Mouse (Mus musculus) bone marrow, adult 2 months (tissue): ENCODE measurements around the gene Mgat5. TPM values are rescaled to one million over a fixed set of nuclear protein-coding genes. Genes with fewer than 3 reads are reported as not detected.
A peak's percentile ranks its signal among the peaks of the same experiment; 100 is the strongest.

Source experiments
- H3K27ac ChIP-seq: fragments of 200-500 bp; 2 replicates; pipeline ENCODE4 v1.5.1; 2012; ENCODE audit warnings: low read depth, mild to moderate bottlenecking, control low read depth, inconsistent platforms, low read length; ENCODE audit not compliant: control insufficient read depth, poor library complexity, insufficient read depth
- H3K4me1 ChIP-seq: fragments of 200-500 bp; 2 replicates; pipeline ENCODE4 v1.6.1; 2011; ENCODE audit warnings: low read length; ENCODE audit not compliant: control insufficient read depth, insufficient read depth
- H3K4me3 ChIP-seq: fragments of 200-500 bp; replicated peaks from 2 replicates; pipeline ENCODE3; 2011; ENCODE audit warnings: mild to moderate bottlenecking, low read depth, low read length, control low read depth; ENCODE audit not compliant: control insufficient read depth
- CTCF ChIP-seq: fragments of 200-500 bp; IDR thresholded peaks from 2 replicates; pipeline ENCODE4 v1.5.1; 2011; ENCODE audit warnings: low read length, control low read depth; ENCODE audit not compliant: control insufficient read depth, insufficient read depth
- POLR2A ChIP-seq: fragments of 200-500 bp; IDR thresholded peaks from 2 replicates; pipeline ENCODE4 v1.6.1; 2011; ENCODE audit warnings: low read depth, mild to moderate bottlenecking, control low read depth, low read length, borderline replicate concordance; ENCODE audit not compliant: control insufficient read depth
- WGBS: fragments of 180-500 bp; shearing (Covaris S2); methylation state at CpG from one replicate; pipeline ENCODE4 v1.1.7; 2018; 5-methylcytosine and 5-hydroxymethylcytosine counted together
- polyA plus RNA-seq: library from polyadenylated mRNA; stranded (reverse); fragments of >200 nt; gene quantifications from 2 replicates; pipeline ENCODE4 v1.2.4, GENCODE M21; 2011; ENCODE audit warnings: low replicate concordance; ENCODE audit not compliant: missing spikeins, insufficient read depth, insufficient read length

Gene Mgat5
- polyA plus RNA-seq, 1 experiment: 9.7 TPM

- TF ChIP-seq POLR2A: no peak
- no peak for TF ChIP-seq CTCF
- 13% methylated on average over 8 of the region's 8 CpGs for WGBS
- peak overlapping the region; percentile 96 for H3K27ac ChIP-seq
- H3K4me3 ChIP-seq: no peak overlapping the region
- H3K4me1 ChIP-seq: peaks cover 8% of the 10 kb centered on the region
These were observed 308.3 kb downstream of the Mgat5 start for GRCm38 (mm10) chr1:127513140-127513539.

- peak overlapping the region; percentile 96 for H3K27ac ChIP-seq
- TF ChIP-seq POLR2A: peak; percentile 47; the same call in 1 of the 2 replicates
- TF ChIP-seq CTCF: no peak
- H3K4me3 ChIP-seq: no peak overlapping the region
- WGBS: 30% methylated on average over 3 of the region's 3 CpGs
- H3K4me1 ChIP-seq: peaks cover 8% of the 10 kb centered on the region
These were observed 308.8 kb downstream of the Mgat5 start for GRCm38 (mm10) chr1:127513664-127514063.

GRCm38 (mm10) chr1:127514479-127514878 lies 309.7 kb downstream of the Mgat5 start:
- no peak overlapping the region for H3K4me3 ChIP-seq
- TF ChIP-seq CTCF (no peak), POLR2A (no peak)
- WGBS: 20% methylated on average over 3 of the region's 3 CpGs
- peak overlapping the region; percentile 94 for H3K27ac ChIP-seq
- H3K4me1 ChIP-seq: peaks cover 8% of the 10 kb centered on the region

GRCm38 (mm10) chr1:127514888-127515287 lies 310.1 kb downstream of the Mgat5 start:
- peak overlapping the region; percentile 57 for H3K27ac ChIP-seq

GRCm38 (mm10) chr1:127523364-127523763 lies 318.5 kb downstream of the Mgat5 start:
- Histone ChIP-seq H3K4me3 (no peak overlapping the region), H3K4me1 (no peaks in the 10 kb centered on the region; the same call in 1 of the 2 replicates), H3K27ac (no peak overlapping the region)
- no peak for TF ChIP-seq CTCF
- TF ChIP-seq POLR2A: no peak
- WGBS: 79% methylated on average over 8 of the region's 8 CpGs

More at GRCm38 (mm10) chr1:127514888-127515287, 310.1 kb downstream of the Mgat5 start:
- WGBS: 89% methylated on average over 10 of the region's 10 CpGs
- peaks cover 8% of the 10 kb centered on the region for H3K4me1 ChIP-seq
- TF ChIP-seq CTCF (no peak), POLR2A (no peak)
- peak overlapping the region; percentile 8 for H3K4me3 ChIP-seq

GRCm38 (mm10) chr1:127530849-127531580 lies 326.2 kb downstream of the Mgat5 start:
- WGBS: 78% methylated on average over 14 of the region's 14 CpGs
- TF ChIP-seq CTCF (no peak), POLR2A (no peak)
- Histone ChIP-seq H3K4me1 (no peaks in the 10 kb centered on the region; the same call in 1 of the 2 replicates), H3K27ac (no peak overlapping the region), H3K4me3 (no peak overlapping the region)

GRCm38 (mm10) chr1:127531723-127532122 lies 326.9 kb downstream of the Mgat5 start:
- 79% methylated on average over 5 of the region's 5 CpGs for WGBS
- TF ChIP-seq POLR2A: no peak
- no peak for TF ChIP-seq CTCF
- no peak overlapping the region for H3K27ac ChIP-seq
- no peak overlapping the region for H3K4me3 ChIP-seq
- H3K4me1 ChIP-seq: no peaks in the 10 kb centered on the region; the same call in 1 of the 2 replicates

GRCm38 (mm10) chr1:127536448-127536847 lies 331.6 kb downstream of the Mgat5 start:
- Histone ChIP-seq H3K4me3 (no peak overlapping the region), H3K27ac (no peak overlapping the region), H3K4me1 (no peaks in the 10 kb centered on the region)
- no peak for TF ChIP-seq CTCF
- no peak for TF ChIP-seq POLR2A
- 54% methylated on average over 5 of the region's 5 CpGs for WGBS
